Mouse (Mus musculus): ENCODE results near the gene Pdzd7. TPM values are rescaled to one million over a fixed set of nuclear protein-coding genes. Genes with fewer than 3 reads are reported as not detected.

Pdzd7 gene
- polyA plus RNA-seq, 2 experiments: 0.26 to 0.85 TPM

DNA sequence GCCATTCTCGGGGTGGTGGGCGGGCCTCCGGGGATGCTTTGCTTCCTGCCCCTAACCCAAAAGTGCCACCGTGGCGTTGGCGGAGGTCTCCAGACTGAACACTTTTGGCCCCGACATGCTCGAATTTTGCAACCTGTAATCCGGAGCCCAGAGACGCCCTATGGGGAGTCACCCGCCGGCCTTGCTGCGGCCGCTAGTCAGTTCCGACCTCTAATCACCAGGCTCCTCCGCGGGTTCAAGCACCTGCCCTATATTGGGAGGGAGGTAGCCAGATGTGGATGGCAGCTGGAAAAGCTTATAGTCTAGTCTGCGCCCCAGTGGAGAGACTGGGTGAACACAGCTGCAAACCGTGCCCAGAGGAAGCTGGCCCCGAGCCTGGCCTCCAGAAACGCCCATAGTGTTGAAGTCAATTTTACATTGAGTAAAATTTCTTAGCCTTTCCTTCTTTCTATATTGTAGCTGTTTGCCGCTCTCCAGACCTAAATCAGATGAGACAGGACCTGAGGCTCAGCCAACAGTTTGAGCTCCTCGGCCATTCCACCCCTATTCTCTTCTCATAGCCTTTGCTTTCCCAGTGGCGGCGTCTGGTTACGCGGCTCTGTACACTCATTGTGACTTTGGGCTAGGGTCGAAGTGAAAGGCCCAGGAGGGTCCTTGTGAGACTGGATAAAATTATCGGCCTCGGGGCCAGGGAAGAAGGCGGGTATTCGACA is 30.0 kb upstream of the Pdzd7 start:
- ATAC-seq (ENCODE audit: low FRiP score, low read depth) (peak; percentile 45), DNase-seq (ENCODE audit: low spot score) (peak; percentile 60)
- Histone ChIP-seq H3K36me3 (ENCODE audit: control insufficient read depth, insufficient read depth, low read length) (no peaks in the 10 kb centered on the region), H3K9me3 (ENCODE audit: control insufficient read depth, low read length) (no peaks in the 10 kb centered on the region), H3K4me2 (replicated peaks; ENCODE audit: low read depth, low read length, severe bottlenecking) (peak overlapping the region; percentile 93), H3K4me1 (ENCODE audit: control insufficient read depth, insufficient read depth, low read length) (peaks cover 45% of the 10 kb centered on the region), H3K27me3 (ENCODE audit: control insufficient read depth, insufficient read depth, low read length) (peaks cover 50% of the 10 kb centered on the region), H3K27ac (replicated peaks; ENCODE audit: low read depth, low read length) (peak overlapping the region; percentile 99), H3K4me3 (replicated peaks; ENCODE audit: low read length) (peak overlapping the region; percentile 73), H3K9ac (ENCODE audit: low read depth, low read length, severe bottlenecking) (peak overlapping the region; percentile 78)
- no peak for TF ChIP-seq POLR2A (IDR thresholded peaks at IDR 0.05; ENCODE audit: borderline replicate concordance, extremely low read depth, insufficient read depth, insufficient read length)
- WGBS: under 1% methylated on average over 32 of the region's 32 CpGs

- peak within 1 kb of the TSS; percentile 93 for H3K4me2 ChIP-seq (replicated peaks; ENCODE audit: low read depth, low read length, severe bottlenecking)
- H3K9me3 ChIP-seq (ENCODE audit: control insufficient read depth, low read length): no peaks in the 10 kb centered on the region
- H3K27me3 ChIP-seq (ENCODE audit: control insufficient read depth, insufficient read depth, low read length): peaks cover 43% of the 10 kb centered on the region
- peaks cover 37% of the 10 kb centered on the region for H3K4me1 ChIP-seq (ENCODE audit: control insufficient read depth, insufficient read depth, low read length)
- H3K27ac ChIP-seq (replicated peaks; ENCODE audit: low read depth, low read length): peak within 1 kb of the TSS; percentile 99
- peak within 1 kb of the TSS; percentile 78 for H3K9ac ChIP-seq (ENCODE audit: low read depth, low read length, severe bottlenecking)
- ATAC-seq (ENCODE audit: low FRiP score, low read depth): peak; percentile 93
- DNase-seq (ENCODE audit: low spot score): peak; percentile 96
- peak within 1 kb of the TSS; percentile 73 for H3K4me3 ChIP-seq (replicated peaks; ENCODE audit: low read length)
- peak; percentile 74; the same call in 1 of the 2 replicates for TF ChIP-seq POLR2A (IDR thresholded peaks at IDR 0.05; ENCODE audit: borderline replicate concordance, extremely low read depth, insufficient read depth, insufficient read length)
- WGBS: 1% methylated on average over 42 of the region's 45 CpGs
- H3K36me3 ChIP-seq (ENCODE audit: control insufficient read depth, insufficient read depth, low read length): no peaks in the 10 kb centered on the region
These were observed 29.2 kb upstream of the Pdzd7 start, which contains the start of gene Kazald1 for GRCm38 (mm10) chr19:45074580-45075322. Gene Kazald1 (plus strand): TSS chr19:45075241.

DNA sequence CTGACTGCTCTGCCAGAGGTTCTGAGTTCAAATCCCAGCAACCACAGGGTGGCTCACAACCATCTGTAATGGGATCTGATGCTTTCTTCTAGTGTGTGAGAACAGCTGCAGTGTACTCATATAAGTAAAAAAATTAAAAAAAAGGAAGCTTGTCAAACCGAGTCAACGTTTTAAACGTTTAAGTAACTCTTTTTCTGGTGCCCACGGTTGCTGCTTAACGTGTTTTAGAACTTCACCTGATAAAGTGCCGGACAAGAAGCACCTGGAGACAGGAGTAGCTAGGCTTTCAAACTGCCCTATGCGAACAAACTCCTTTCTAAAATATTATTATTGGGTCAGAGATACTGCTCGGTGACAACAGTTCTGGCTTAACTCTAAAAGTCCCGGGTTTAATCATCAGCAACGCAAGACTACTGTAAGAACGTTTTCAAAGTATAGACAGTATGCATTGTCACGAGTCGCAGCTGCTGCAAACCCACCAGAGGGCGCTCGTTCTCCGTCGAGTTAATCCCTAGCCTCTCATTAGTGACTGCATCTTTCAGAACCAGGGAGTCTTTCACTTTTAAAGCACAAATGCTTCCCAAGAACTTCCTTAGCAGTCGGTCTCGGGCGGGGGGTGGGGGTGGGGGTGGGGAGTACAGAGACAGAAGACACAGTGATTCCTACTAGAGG is 28.5 kb upstream of the Pdzd7 start:
- no peak for TF ChIP-seq POLR2A (IDR thresholded peaks at IDR 0.05; ENCODE audit: borderline replicate concordance, extremely low read depth, insufficient read depth, insufficient read length)
- H3K36me3 ChIP-seq (ENCODE audit: control insufficient read depth, insufficient read depth, low read length): no peaks in the 10 kb centered on the region
- H3K9me3 ChIP-seq (ENCODE audit: control insufficient read depth, low read length): no peaks in the 10 kb centered on the region
- peak overlapping the region; percentile 73 for H3K4me3 ChIP-seq (replicated peaks; ENCODE audit: low read length)
- peaks cover 35% of the 10 kb centered on the region for H3K27me3 ChIP-seq (ENCODE audit: control insufficient read depth, insufficient read depth, low read length)
- WGBS: 9% methylated on average over 20 of the region's 20 CpGs
- peak overlapping the region; percentile 93 for H3K4me2 ChIP-seq (replicated peaks; ENCODE audit: low read depth, low read length, severe bottlenecking)
- DNase-seq (ENCODE audit: low spot score) (peak; percentile 89), ATAC-seq (ENCODE audit: low FRiP score, low read depth) (no peak)
- peak overlapping the region; percentile 78 for H3K9ac ChIP-seq (ENCODE audit: low read depth, low read length, severe bottlenecking)
- peaks cover 31% of the 10 kb centered on the region for H3K4me1 ChIP-seq (ENCODE audit: control insufficient read depth, insufficient read depth, low read length)
- peak overlapping the region; percentile 99 for H3K27ac ChIP-seq (replicated peaks; ENCODE audit: low read depth, low read length)

GRCm38 (mm10) chr19:45067758-45068510 is 22.4 kb upstream of the Pdzd7 start:
- Histone ChIP-seq H3K4me1 (ENCODE audit: control insufficient read depth, insufficient read depth, low read length) (no peaks in the 10 kb centered on the region), H3K27me3 (ENCODE audit: control insufficient read depth, insufficient read depth, low read length) (peaks cover 46% of the 10 kb centered on the region), H3K9me3 (ENCODE audit: control insufficient read depth, low read length) (no peaks in the 10 kb centered on the region), H3K9ac (ENCODE audit: low read depth, low read length, severe bottlenecking) (no peak overlapping the region), H3K36me3 (ENCODE audit: control insufficient read depth, insufficient read depth, low read length) (no peaks in the 10 kb centered on the region), H3K27ac (replicated peaks; ENCODE audit: low read depth, low read length) (no peak overlapping the region), H3K4me3 (replicated peaks; ENCODE audit: low read length) (no peak overlapping the region), H3K4me2 (replicated peaks; ENCODE audit: low read depth, low read length, severe bottlenecking) (no peak overlapping the region)
- TF ChIP-seq POLR2A (IDR thresholded peaks at IDR 0.05; ENCODE audit: borderline replicate concordance, extremely low read depth, insufficient read depth, insufficient read length): no peak
- 77% methylated on average over 7 of the region's 7 CpGs for WGBS
- DNase-seq (ENCODE audit: low spot score) (no peak), ATAC-seq (ENCODE audit: low FRiP score, low read depth) (no peak)

All from limb, embryonic 14.5 days (tissue).